Mouse (Mus musculus): Measurements from ENCODE around the gene Dnal4.

The Dnal4 gene

GRCm38 (mm10) chr15:79763601-79764246, 13.9 kb downstream of the Dnal4 start:
- DNase-seq (ENCODE audit: low read depth, low spot score), result no peak

- no peak for DNase-seq (ENCODE audit: low read depth, low spot score)
Observed at GRCm38 (mm10) chr15:79763001-79763400, 14.6 kb downstream of the Dnal4 start.

- DNase-seq (ENCODE audit: low read depth, low spot score), result no peak
Observed at GRCm38 (mm10) chr15:79760956-79761355, 16.7 kb downstream of the Dnal4 start.

GRCm38 (mm10) chr15:79757118-79757517, 20.5 kb downstream of the Dnal4 start:
- no peak for DNase-seq (ENCODE audit: low read depth, low spot score)

GRCm38 (mm10) chr15:79755977-79756625, 21.5 kb downstream of the Dnal4 start:
- no peak for DNase-seq (ENCODE audit: low read depth, low spot score)

- no peak for DNase-seq (ENCODE audit: low read depth, low spot score)
Observed at GRCm38 (mm10) chr15:79755176-79755575, 22.5 kb downstream of the Dnal4 start.

- no peak for DNase-seq (ENCODE audit: low read depth, low spot score)
Observed at GRCm38 (mm10) chr15:79753873-79754272, 23.8 kb downstream of the Dnal4 start.

- DNase-seq (ENCODE audit: low read depth, low spot score), result no peak
Observed at GRCm38 (mm10) chr15:79753420-79753752, 24.3 kb downstream of the Dnal4 start.

GRCm38 (mm10) chr15:79752742-79753419, 24.8 kb downstream of the Dnal4 start:
- DNase-seq (ENCODE audit: low read depth, low spot score), result peak; percentile 69

- DNase-seq (ENCODE audit: low read depth, low spot score), result peak; percentile 25
Observed at GRCm38 (mm10) chr15:79751772-79752171, 25.9 kb downstream of the Dnal4 start.

- no peak for DNase-seq (ENCODE audit: low read depth, low spot score)
Observed at GRCm38 (mm10) chr15:79750266-79750665, 27.4 kb downstream of the Dnal4 start.

- no peak for DNase-seq (ENCODE audit: low read depth, low spot score)
Observed at GRCm38 (mm10) chr15:79749162-79749561, 28.5 kb downstream of the Dnal4 start.

GRCm38 (mm10) chr15:79747998-79748397, 29.7 kb downstream of the Dnal4 start:
- peak; percentile 96 for DNase-seq (ENCODE audit: low read depth, low spot score)

GRCm38 (mm10) chr15:79745883-79746282, 31.8 kb downstream of the Dnal4 start:
- DNase-seq (ENCODE audit: low read depth, low spot score), result peak; percentile 49

GRCm38 (mm10) chr15:79745312-79745711, 32.3 kb downstream of the Dnal4 start:
- peak; percentile 25 for DNase-seq (ENCODE audit: low read depth, low spot score)

- DNase-seq (ENCODE audit: low read depth, low spot score), result peak; percentile 46
Observed at GRCm38 (mm10) chr15:79744742-79745141, 32.9 kb downstream of the Dnal4 start.

- no peak for DNase-seq (ENCODE audit: low read depth, low spot score)
Observed at GRCm38 (mm10) chr15:79744001-79744400, 33.6 kb downstream of the Dnal4 start.

GRCm38 (mm10) chr15:79742706-79743023, 35.0 kb downstream of the Dnal4 start:
- no peak for DNase-seq (ENCODE audit: low read depth, low spot score)

GRCm38 (mm10) chr15:79741921-79742705, 35.5 kb downstream of the Dnal4 start, which contains the start of gene Sun2:
TSS of gene Sun2 (minus strand) at chr15:79742536.
- peak; percentile 85 for DNase-seq (ENCODE audit: low read depth, low spot score)

GRCm38 (mm10) chr15:79741173-79741858, 36.3 kb downstream of the Dnal4 start:
- DNase-seq (ENCODE audit: low read depth, low spot score), result no peak

GRCm38 (mm10) chr15:79740739-79741138, 36.9 kb downstream of the Dnal4 start:
- DNase-seq (ENCODE audit: low read depth, low spot score), result no peak

GRCm38 (mm10) chr15:79734311-79734710, 43.3 kb downstream of the Dnal4 start:
- DNase-seq (ENCODE audit: low read depth, low spot score), result no peak
